Mouse (Mus musculus) ES-E14 (cell line): Measurements from ENCODE around the gene Rad51b.

Source experiments
- CHD2 ChIP-seq: IDR thresholded peaks from 2 replicates; pipeline ENCODE4 v1.6.1; 2014; ENCODE audit warnings: mild to moderate bottlenecking, low read depth, low read length, inconsistent platforms
- ZC3H11A ChIP-seq: IDR thresholded peaks from 2 replicates; pipeline ENCODE4 v1.6.1; 2012; ENCODE audit warnings: low read depth, mild to moderate bottlenecking, inconsistent platforms, low read length, borderline replicate concordance

- no peak for TF ChIP-seq ZC3H11A
- no peak for TF ChIP-seq CHD2
Observed at GRCm38 (mm10) chr12:79633458-79634106, 336.5 kb downstream of the Rad51b start.
